30 mouse cellular contexts compared by ENCODE assay signal in genomic region chr16:23157013-23157412, GRCm38 (mm10). TPM values are rescaled to one million over a fixed set of nuclear protein-coding genes. Genes with fewer than 3 reads are reported as not detected.
"Had no signal": no experiment of that assay in that cellular context is flagged by ENCODE, and none has a peak within 500 bp of the region (broad histone marks: within the 10 kb centered on the region; RNA-seq: fewer than 3 reads in every experiment).

No protein-coding gene starts in this region.

- H3K27me3 ChIP-seq: embryonic facial prominence, embryonic 12.5 days; embryonic facial prominence, embryonic 13.5 days; embryonic facial prominence, embryonic 15.5 days; forebrain, embryonic 12.5 days; forebrain, embryonic 13.5 days; forebrain, embryonic 15.5 days had no signal

- H3K9me3 ChIP-seq: embryonic facial prominence, embryonic 10.5 days; embryonic facial prominence, embryonic 12.5 days; embryonic facial prominence, embryonic 13.5 days; embryonic facial prominence, embryonic 15.5 days; forebrain, embryonic 10.5 days; forebrain, embryonic 12.5 days; forebrain, embryonic 13.5 days; forebrain, embryonic 15.5 days had no signal

- H3K4me3 ChIP-seq: embryonic facial prominence, embryonic 10.5 days; embryonic facial prominence, embryonic 12.5 days; embryonic facial prominence, embryonic 13.5 days; embryonic facial prominence, embryonic 15.5 days; erythroblast, embryonic 14.5 days; forebrain, embryonic 10.5 days; forebrain, embryonic 12.5 days; forebrain, embryonic 13.5 days; forebrain, embryonic 15.5 days; gastrocnemius, adult 2 months; heart, adult 2 months had no signal

- H3K9ac ChIP-seq: embryonic facial prominence, embryonic 12.5 days; embryonic facial prominence, embryonic 13.5 days; embryonic facial prominence, embryonic 15.5 days; forebrain, embryonic 12.5 days; forebrain, embryonic 13.5 days; forebrain, embryonic 15.5 days; forebrain, postnatal 0 days had no signal

- H3K27ac ChIP-seq: embryonic facial prominence, embryonic 10.5 days; embryonic facial prominence, embryonic 12.5 days; embryonic facial prominence, embryonic 13.5 days; embryonic facial prominence, embryonic 15.5 days; forebrain, embryonic 10.5 days; forebrain, embryonic 12.5 days; forebrain, embryonic 13.5 days; forebrain, embryonic 15.5 days; gastrocnemius, adult 2 months; heart, adult 2 months had no signal

- H3K4me2 ChIP-seq: embryonic facial prominence, embryonic 12.5 days; embryonic facial prominence, embryonic 13.5 days; embryonic facial prominence, embryonic 15.5 days; forebrain, embryonic 12.5 days; forebrain, embryonic 13.5 days; forebrain, embryonic 15.5 days had no signal

- H3K4me1 ChIP-seq: embryonic facial prominence, embryonic 10.5 days; embryonic facial prominence, embryonic 12.5 days; embryonic facial prominence, embryonic 13.5 days; embryonic facial prominence, embryonic 15.5 days; forebrain, embryonic 12.5 days; forebrain, embryonic 13.5 days; forebrain, embryonic 15.5 days had no signal

- DNase-seq: cerebellum, adult 8-10 months; cerebellum, adult 9-10 months; cerebellum, adult 9-11 months; cerebellum, postnatal 10 days; cerebellum, postnatal 14 days; cerebellum, postnatal 25 days; cerebellum, postnatal 36 days; embryo, embryonic 11 days; forebrain, postnatal 0 days; gastrocnemius, adult 2 months; gastrocnemius, postnatal 10 days; gastrocnemius, postnatal 14 days; gastrocnemius, postnatal 25 days; gastrocnemius, postnatal 36 days; heart, adult 18-20 months; heart, adult 2 months had no signal

- H3K36me3 ChIP-seq: embryonic facial prominence, embryonic 10.5 days; embryonic facial prominence, embryonic 12.5 days; embryonic facial prominence, embryonic 13.5 days; embryonic facial prominence, embryonic 15.5 days; forebrain, embryonic 10.5 days; forebrain, embryonic 12.5 days; forebrain, embryonic 15.5 days had no signal

- ATAC-seq: forebrain, embryonic 13.5 days; forebrain, embryonic 14.5 days; forebrain, embryonic 15.5 days; forebrain, embryonic 16.5 days; forebrain, postnatal 0 days had no signal

RNA-seq across cellular contexts. Expression of gene Adipoq, which starts 10.7 kb away (rescaled TPM):
- total RNA-seq: common myeloid progenitor, adult 5-6 weeks had no signal
- polyA plus RNA-seq: embryonic facial prominence, embryonic 10.5 days; embryonic facial prominence, embryonic 11.5 days; embryonic facial prominence, embryonic 12.5 days; embryonic facial prominence, embryonic 13.5 days; erythroblast, embryonic 14.5 days; forebrain, embryonic 10.5 days; forebrain, embryonic 11.5 days; forebrain, embryonic 12.5 days; forebrain, embryonic 13.5 days; forebrain, embryonic 14.5 days; forebrain, embryonic 15.5 days; forebrain, embryonic 16.5 days; forebrain, postnatal 0 days had no signal
